Mouse (Mus musculus) neural tube, embryonic 13.5 days (tissue): Measurements from ENCODE around the gene Tmem131l. TPM values are rescaled to one million over a fixed set of nuclear protein-coding genes. Genes with fewer than 3 reads are reported as not detected.

Experiments used
- ATAC-seq: fragments of 200-750 bp; cut with Nextera tagmentation; 2 replicates; pipeline ENCODE4 v1.8.0; 2017; ENCODE audit warnings: low read depth, mild to moderate bottlenecking, moderate TSS enrichment, moderate library complexity
- H3K27ac ChIP-seq: fragments of 300-500 bp; sonication (generic); replicated peaks from 2 replicates; pipeline ENCODE4 v1.5.1; 2015; ENCODE audit warnings: moderate library complexity, mild to moderate bottlenecking, inconsistent platforms
- H3K27me3 ChIP-seq: fragments of 300-500 bp; sonication (generic); 2 replicates; pipeline ENCODE4 v1.6.1; 2015; ENCODE audit warnings: mild to moderate bottlenecking, inconsistent platforms
- H3K36me3 ChIP-seq: fragments of 300-500 bp; sonication (generic); 2 replicates; pipeline ENCODE4 v1.6.1; 2015; ENCODE audit warnings: mild to moderate bottlenecking, inconsistent platforms
- H3K4me1 ChIP-seq: fragments of 300-500 bp; sonication (generic); replicated peaks from 2 replicates; pipeline ENCODE4 v1.6.1; 2015; ENCODE audit warnings: inconsistent platforms
- H3K4me2 ChIP-seq: fragments of 300-500 bp; sonication (generic); 2 replicates; pipeline ENCODE4 v1.6.1; 2015; ENCODE audit warnings: inconsistent platforms, mild to moderate bottlenecking, moderate library complexity
- H3K4me3 ChIP-seq: fragments of 300-500 bp; sonication (generic); 2 replicates; pipeline ENCODE4 v1.5.1; 2015; ENCODE audit warnings: mild to moderate bottlenecking, inconsistent platforms
- H3K9ac ChIP-seq: fragments of 300-500 bp; sonication (generic); 2 replicates; pipeline ENCODE4 v1.6.1; 2015; ENCODE audit warnings: moderate library complexity, mild to moderate bottlenecking, inconsistent platforms
- H3K9me3 ChIP-seq: fragments of 300-500 bp; sonication (generic); 2 replicates; pipeline ENCODE4 v1.6.1; 2016; ENCODE audit warnings: inconsistent platforms
- WGBS: fragments of 180-500 bp; shearing (Covaris S2); methylation state at CpG from one replicate; pipeline ENCODE4 v1.1.7; 2015; 5-methylcytosine and 5-hydroxymethylcytosine counted together
- polyA plus RNA-seq: library from polyadenylated mRNA; unstranded; fragments of >200 nt; fragmentation: Nextera tagmentation; extraction: Ambion mirVana; gene quantifications from 2 replicates; pipeline ENCODE4 v1.2.1, GENCODE M21; 2015

Gene Tmem131l
- polyA plus RNA-seq, 1 experiment from 2014 or later, result 75.3 TPM

GRCm38 (mm10) chr3:83963705-83964104 is 76.3 kb downstream of the Tmem131l start:
- H3K27me3 ChIP-seq, result no peaks in the 10 kb centered on the region
- no peak overlapping the region for H3K4me3 ChIP-seq
- H3K4me2 ChIP-seq, result no peak overlapping the region
- peaks cover 12% of the 10 kb centered on the region for H3K4me1 ChIP-seq
- no peaks in the 10 kb centered on the region for H3K9me3 ChIP-seq
- ATAC-seq, result no peak
- no peak overlapping the region; the same call in 1 of the 2 replicates for H3K9ac ChIP-seq
- no peak overlapping the region for H3K27ac ChIP-seq
- 82% methylated on average over 5 of the region's 5 CpGs for WGBS
- peaks cover 35% of the 10 kb centered on the region for H3K36me3 ChIP-seq

- no peak overlapping the region for H3K4me3 ChIP-seq
- peaks cover 12% of the 10 kb centered on the region for H3K4me1 ChIP-seq
- no peak for ATAC-seq
- no peak overlapping the region for H3K4me2 ChIP-seq
- no peak overlapping the region for H3K9ac ChIP-seq
- no peaks in the 10 kb centered on the region for H3K27me3 ChIP-seq
- H3K36me3 ChIP-seq, result peaks cover 45% of the 10 kb centered on the region
- H3K27ac ChIP-seq, result no peak overlapping the region
- H3K9me3 ChIP-seq, result no peaks in the 10 kb centered on the region
- 65% methylated on average over 3 of the region's 3 CpGs for WGBS
Observed at GRCm38 (mm10) chr3:83962571-83962970, 77.4 kb downstream of the Tmem131l start.

DNA sequence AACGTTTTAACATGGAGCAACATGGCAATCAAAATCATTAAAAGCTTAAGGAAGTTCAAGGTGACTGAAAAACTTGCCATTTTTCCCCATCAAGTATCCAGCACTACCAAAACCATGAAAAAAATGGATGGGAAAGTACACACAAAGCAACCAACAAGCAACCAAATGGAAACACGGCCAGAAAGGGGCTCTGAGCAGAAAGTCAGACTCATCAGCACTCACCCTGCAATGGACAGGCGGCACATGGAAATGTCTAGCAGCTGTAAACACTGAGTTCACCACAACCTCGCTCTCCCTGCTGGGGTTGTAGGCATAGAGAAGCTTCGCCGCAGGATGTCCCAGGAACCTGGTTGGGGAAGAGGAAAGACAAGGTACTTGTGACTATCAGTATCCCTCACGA is 77.9 kb downstream of the Tmem131l start:
- Histone ChIP-seq H3K4me1 (peaks cover 12% of the 10 kb centered on the region), H3K36me3 (peaks cover 50% of the 10 kb centered on the region), H3K4me2 (no peak overlapping the region), H3K27ac (no peak overlapping the region), H3K9ac (no peak overlapping the region), H3K4me3 (no peak overlapping the region), H3K27me3 (no peaks in the 10 kb centered on the region), H3K9me3 (no peaks in the 10 kb centered on the region)
- no peak for ATAC-seq
- 89% methylated on average over 7 of the region's 7 CpGs for WGBS

DNA sequence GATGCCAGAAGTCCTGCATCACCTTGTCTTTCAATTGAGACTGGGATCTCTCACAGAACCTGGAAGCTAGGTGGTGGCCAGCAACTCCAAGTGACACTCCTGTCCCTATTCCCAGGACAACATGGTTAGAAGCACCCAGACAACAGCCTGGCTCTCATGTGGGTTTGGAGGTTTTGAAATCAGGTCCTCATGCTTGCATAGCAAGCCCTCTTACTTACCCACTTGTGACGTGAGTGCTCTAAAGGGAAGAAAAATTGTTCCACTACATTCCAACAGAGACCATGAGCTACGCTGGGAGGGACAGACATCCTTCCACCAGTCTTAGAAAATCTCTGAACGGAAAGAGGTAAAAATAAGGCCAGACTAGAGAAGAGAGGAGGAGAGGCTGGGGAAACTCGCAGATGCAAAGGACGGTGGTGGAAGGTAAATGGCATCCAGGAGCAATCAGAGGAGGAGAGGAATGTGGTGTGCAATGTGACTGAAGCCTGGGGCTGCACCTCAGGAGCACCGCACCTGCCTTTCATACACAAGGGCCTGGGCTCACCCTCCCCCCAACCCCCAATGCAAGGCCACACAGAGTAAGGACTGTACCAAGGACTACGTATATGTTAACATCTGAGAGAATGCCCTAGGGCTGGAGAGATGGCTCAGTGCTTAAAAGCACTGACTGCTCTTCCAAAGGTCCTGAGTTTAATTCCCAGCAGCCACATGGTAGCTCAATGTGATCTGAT is 80.9 kb downstream of the Tmem131l start:
- no peak overlapping the region for H3K4me3 ChIP-seq
- no peak for ATAC-seq
- WGBS, result 94% methylated on average over 7 of the region's 7 CpGs
- no peak overlapping the region for H3K27ac ChIP-seq
- peaks cover 55% of the 10 kb centered on the region for H3K36me3 ChIP-seq
- H3K27me3 ChIP-seq, result no peaks in the 10 kb centered on the region
- H3K9ac ChIP-seq, result no peak overlapping the region
- no peaks in the 10 kb centered on the region for H3K9me3 ChIP-seq
- no peak overlapping the region for H3K4me2 ChIP-seq
- no peaks in the 10 kb centered on the region for H3K4me1 ChIP-seq

GRCm38 (mm10) chr3:83953879-83954278 is 86.1 kb downstream of the Tmem131l start:
- no peak overlapping the region for H3K9ac ChIP-seq
- H3K27ac ChIP-seq, result no peak overlapping the region
- H3K27me3 ChIP-seq, result no peaks in the 10 kb centered on the region
- WGBS, result 92% methylated on average over 8 of the region's 8 CpGs
- no peak overlapping the region for H3K4me3 ChIP-seq
- no peak overlapping the region for H3K4me2 ChIP-seq
- no peaks in the 10 kb centered on the region for H3K9me3 ChIP-seq
- H3K36me3 ChIP-seq, result peaks cover 27% of the 10 kb centered on the region
- peaks cover 5% of the 10 kb centered on the region; the same call in 1 of the 2 replicates for H3K4me1 ChIP-seq
- ATAC-seq, result no peak

- Histone ChIP-seq H3K4me3 (no peak overlapping the region), H3K4me1 (peaks cover 11% of the 10 kb centered on the region; the same call in 1 of the 2 replicates), H3K4me2 (no peak overlapping the region), H3K27me3 (no peaks in the 10 kb centered on the region), H3K36me3 (peaks cover 6% of the 10 kb centered on the region), H3K9ac (no peak overlapping the region), H3K9me3 (no peaks in the 10 kb centered on the region), H3K27ac (no peak overlapping the region)
- no peak for ATAC-seq
- WGBS, result 62% methylated on average over 4 of the region's 4 CpGs
Observed at GRCm38 (mm10) chr3:83948801-83949200, 91.2 kb downstream of the Tmem131l start.

GRCm38 (mm10) chr3:83947476-83948245 is 92.3 kb downstream of the Tmem131l start:
- Histone ChIP-seq H3K27ac (no peak overlapping the region), H3K9ac (no peak overlapping the region), H3K4me3 (no peak overlapping the region), H3K4me2 (no peak overlapping the region), H3K4me1 (peaks cover 11% of the 10 kb centered on the region; the same call in 1 of the 2 replicates), H3K36me3 (peaks cover 15% of the 10 kb centered on the region), H3K9me3 (no peaks in the 10 kb centered on the region), H3K27me3 (no peaks in the 10 kb centered on the region)
- ATAC-seq, result no peak
- WGBS, result 62% methylated on average over 8 of the region's 8 CpGs

- 84% methylated on average over 1 of the region's 1 CpGs for WGBS
- H3K36me3 ChIP-seq, result peaks cover 22% of the 10 kb centered on the region
- no peak overlapping the region for H3K9ac ChIP-seq
Observed at GRCm38 (mm10) chr3:83946848-83947247, 93.1 kb downstream of the Tmem131l start.

DNA sequence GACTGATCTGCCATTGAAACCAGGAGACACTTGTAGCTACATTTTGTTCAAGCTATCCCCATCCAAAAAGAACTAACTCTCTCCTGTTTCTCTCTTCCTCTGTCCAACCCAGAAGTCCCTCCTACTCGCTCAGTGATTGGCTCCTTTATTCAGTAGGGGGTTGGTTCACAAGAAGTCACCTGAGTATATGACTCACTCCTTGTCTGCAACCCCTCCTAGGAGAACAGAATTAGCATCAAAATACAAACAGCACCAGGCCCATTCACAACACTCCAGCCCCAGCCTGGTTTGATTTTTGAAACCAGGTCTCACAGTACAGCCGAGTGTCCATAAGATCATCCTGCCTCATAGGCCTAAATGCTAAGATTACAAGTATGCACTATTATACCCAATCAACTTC is 96.3 kb downstream of the Tmem131l start:
- Histone ChIP-seq H3K9me3 (no peaks in the 10 kb centered on the region), H3K27me3 (no peaks in the 10 kb centered on the region), H3K27ac (no peak overlapping the region), H3K4me2 (no peak overlapping the region), H3K9ac (no peak overlapping the region), H3K36me3 (peaks cover 48% of the 10 kb centered on the region), H3K4me1 (peaks cover 7% of the 10 kb centered on the region; the same call in 1 of the 2 replicates), H3K4me3 (no peak overlapping the region)
- 83% methylated on average over 2 of the region's 2 CpGs for WGBS
- no peak for ATAC-seq

More at GRCm38 (mm10) chr3:83946848-83947247, 93.1 kb downstream of the Tmem131l start:
- Histone ChIP-seq H3K4me3 (no peak overlapping the region), H3K27me3 (no peaks in the 10 kb centered on the region), H3K27ac (no peak overlapping the region), H3K4me2 (no peak overlapping the region), H3K4me1 (peaks cover 11% of the 10 kb centered on the region; the same call in 1 of the 2 replicates), H3K9me3 (no peaks in the 10 kb centered on the region)
- no peak for ATAC-seq

- no peak overlapping the region for H3K9ac ChIP-seq
- no peaks in the 10 kb centered on the region for H3K9me3 ChIP-seq
- H3K4me3 ChIP-seq, result no peak overlapping the region
- no peak for ATAC-seq
- H3K27me3 ChIP-seq, result no peaks in the 10 kb centered on the region
- H3K27ac ChIP-seq, result no peak overlapping the region
- H3K4me2 ChIP-seq, result no peak overlapping the region
- H3K4me1 ChIP-seq, result 0 out of 2 replicates have a peak, but pooled peaks cover 3% of the 10 kb centered on the region
- peaks cover 53% of the 10 kb centered on the region for H3K36me3 ChIP-seq
- 90% methylated on average over 4 of the region's 4 CpGs for WGBS
Observed at GRCm38 (mm10) chr3:83943212-83943611, 96.8 kb downstream of the Tmem131l start.

DNA sequence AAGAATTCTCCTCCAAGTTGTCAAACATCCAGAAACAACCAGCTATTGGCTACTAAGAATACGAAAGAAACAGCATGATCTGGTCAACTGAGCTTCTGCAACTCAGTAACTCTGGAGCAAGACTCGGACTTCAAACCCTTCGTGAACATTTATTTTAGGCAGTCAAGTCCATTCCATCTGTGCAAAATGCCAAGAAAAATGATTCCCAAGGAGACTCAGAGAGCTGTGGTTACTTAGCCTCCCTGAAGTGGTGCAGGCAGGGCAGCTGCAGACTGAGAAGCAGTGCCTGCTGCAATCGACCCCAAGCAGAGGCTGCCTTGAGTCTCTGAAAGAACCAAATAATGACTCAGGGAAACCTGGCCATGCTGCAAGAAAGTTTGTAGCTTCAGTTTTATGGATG is 98.1 kb downstream of the Tmem131l start:
- WGBS, result 88% methylated on average over 4 of the region's 4 CpGs
- peaks cover 62% of the 10 kb centered on the region for H3K36me3 ChIP-seq

DNA sequence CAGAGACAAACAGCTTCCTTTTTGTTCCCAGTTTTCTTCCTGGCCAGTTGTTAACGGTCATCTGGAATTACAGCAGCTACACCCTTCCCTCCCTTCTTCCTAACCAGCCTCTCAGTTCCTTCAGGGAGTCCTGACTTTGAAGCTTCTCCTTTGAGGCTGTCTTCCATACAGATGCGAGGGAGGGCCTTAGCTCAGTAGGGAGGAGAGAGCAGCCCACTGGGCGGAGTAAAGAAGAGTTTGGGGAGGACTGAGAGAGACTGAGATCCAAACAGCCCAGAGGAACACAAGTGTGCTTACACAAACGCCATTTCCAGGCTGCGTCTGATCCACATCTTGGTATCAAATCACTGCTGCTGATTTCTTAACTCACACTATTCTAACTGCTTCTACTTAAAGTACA is 101.1 kb downstream of the Tmem131l start:
- Histone ChIP-seq H3K4me3 (no peak overlapping the region), H3K9me3 (no peaks in the 10 kb centered on the region), H3K27me3 (no peaks in the 10 kb centered on the region), H3K4me2 (no peak overlapping the region), H3K36me3 (peaks cover 84% of the 10 kb centered on the region), H3K9ac (no peak overlapping the region), H3K4me1 (0 out of 2 replicates have a peak, but pooled peaks cover 3% of the 10 kb centered on the region), H3K27ac (no peak overlapping the region)
- ATAC-seq, result no peak
- WGBS, result 34% methylated on average over 5 of the region's 5 CpGs

More for the DNA sequence above, 98.1 kb downstream of the Tmem131l start:
- Histone ChIP-seq H3K27ac (no peak overlapping the region), H3K9me3 (no peaks in the 10 kb centered on the region), H3K27me3 (no peaks in the 10 kb centered on the region), H3K9ac (no peak overlapping the region), H3K4me1 (0 out of 2 replicates have a peak, but pooled peaks cover 3% of the 10 kb centered on the region), H3K4me2 (no peak overlapping the region), H3K4me3 (no peak overlapping the region)
- no peak for ATAC-seq
